Mouse (Mus musculus): ENCODE data around the gene Skor1. TPM values are rescaled to one million over a fixed set of nuclear protein-coding genes. Genes with fewer than 3 reads are reported as not detected.
A peak's percentile ranks its signal among the peaks of the same experiment; 100 is the strongest.

Skor1 gene
- polyA plus RNA-seq, 1 experiment from 2014 or later = not detected

DNA sequence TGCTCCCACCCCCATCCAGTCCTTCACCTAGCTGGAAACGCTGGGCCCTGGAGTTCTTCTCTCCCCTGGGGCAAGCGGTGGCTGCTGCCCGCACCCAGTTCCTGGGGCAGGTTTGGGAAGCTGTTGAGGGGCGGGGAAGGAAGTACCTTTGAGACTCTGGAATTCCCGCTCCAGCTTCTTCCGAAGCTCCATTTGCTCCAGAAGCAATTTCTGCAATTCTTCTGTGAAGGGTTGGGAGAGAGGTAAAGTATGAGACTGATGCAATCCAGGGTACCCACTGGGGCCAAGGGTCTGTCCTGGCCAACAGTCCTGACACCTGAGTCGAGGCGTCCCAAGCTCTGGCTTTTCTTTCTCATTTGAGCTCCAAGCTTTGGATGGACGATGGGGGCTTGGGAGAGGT, 8.6 kb downstream of the Skor1 start:
- H3K4me3 ChIP-seq (ENCODE audit: low read depth, low read length) = peak overlapping the region; percentile 3; the same call in 1 of the 2 replicates
- ATAC-seq (ENCODE audit: insufficient number of reproducible peaks, insufficient read depth, low FRiP score, low read depth) = no peak
- 2% methylated on average over 9 of the region's 9 CpGs for WGBS

DNA sequence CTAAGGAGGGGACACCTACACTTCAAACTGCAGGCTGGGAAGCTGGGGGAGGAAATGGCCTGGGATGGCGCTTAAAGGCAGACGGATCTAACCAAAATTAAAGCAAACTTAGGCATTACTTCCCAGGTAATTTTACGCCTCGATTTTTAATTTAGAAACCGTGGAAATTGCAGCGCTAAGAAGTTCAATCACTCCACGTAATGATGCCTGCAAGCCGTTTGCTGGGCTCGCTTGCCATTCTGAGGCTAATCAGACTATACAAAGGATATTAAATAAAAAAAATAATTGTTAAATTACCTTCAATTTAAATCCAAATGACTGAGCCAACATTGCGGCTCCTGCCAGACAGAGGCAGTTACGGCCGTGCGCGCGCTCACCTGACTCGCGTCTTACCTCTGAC, 9.1 kb downstream of the Skor1 start:
- Histone ChIP-seq H3K36me3 (ENCODE audit: control insufficient read depth, insufficient read depth, low read length) (no peaks in the 10 kb centered on the region), H3K4me3 (ENCODE audit: low read depth, low read length) (no peak overlapping the region), H3K27me3 (ENCODE audit: control insufficient read depth, insufficient read depth, low read length) (peaks cover 87% of the 10 kb centered on the region), H3K9me3 (ENCODE audit: control insufficient read depth, low read depth, low read length) (no peaks in the 10 kb centered on the region), H3K4me1 (ENCODE audit: control insufficient read depth, insufficient read depth, low read length) (0 out of 2 replicates have a peak, but pooled peaks cover 9% of the 10 kb centered on the region), H3K4me2 (replicated peaks; ENCODE audit: low read depth, low read length) (no peak overlapping the region), H3K27ac (ENCODE audit: low read length) (no peak overlapping the region), H3K9ac (replicated peaks; ENCODE audit: low read depth, low read length) (no peak overlapping the region)
- no peak for ATAC-seq (ENCODE audit: insufficient number of reproducible peaks, insufficient read depth, low FRiP score, low read depth)
- 3% methylated on average over 17 of the region's 17 CpGs for WGBS

More for the DNA sequence above, 8.6 kb downstream of the Skor1 start:
- Histone ChIP-seq H3K36me3 (ENCODE audit: control insufficient read depth, insufficient read depth, low read length) (no peaks in the 10 kb centered on the region), H3K9ac (replicated peaks; ENCODE audit: low read depth, low read length) (no peak overlapping the region), H3K27me3 (ENCODE audit: control insufficient read depth, insufficient read depth, low read length) (peaks cover 86% of the 10 kb centered on the region), H3K27ac (ENCODE audit: low read length) (no peak overlapping the region), H3K4me2 (replicated peaks; ENCODE audit: low read depth, low read length) (no peak overlapping the region), H3K9me3 (ENCODE audit: control insufficient read depth, low read depth, low read length) (no peaks in the 10 kb centered on the region), H3K4me1 (ENCODE audit: control insufficient read depth, insufficient read depth, low read length) (0 out of 2 replicates have a peak, but pooled peaks cover 9% of the 10 kb centered on the region)

DNA sequence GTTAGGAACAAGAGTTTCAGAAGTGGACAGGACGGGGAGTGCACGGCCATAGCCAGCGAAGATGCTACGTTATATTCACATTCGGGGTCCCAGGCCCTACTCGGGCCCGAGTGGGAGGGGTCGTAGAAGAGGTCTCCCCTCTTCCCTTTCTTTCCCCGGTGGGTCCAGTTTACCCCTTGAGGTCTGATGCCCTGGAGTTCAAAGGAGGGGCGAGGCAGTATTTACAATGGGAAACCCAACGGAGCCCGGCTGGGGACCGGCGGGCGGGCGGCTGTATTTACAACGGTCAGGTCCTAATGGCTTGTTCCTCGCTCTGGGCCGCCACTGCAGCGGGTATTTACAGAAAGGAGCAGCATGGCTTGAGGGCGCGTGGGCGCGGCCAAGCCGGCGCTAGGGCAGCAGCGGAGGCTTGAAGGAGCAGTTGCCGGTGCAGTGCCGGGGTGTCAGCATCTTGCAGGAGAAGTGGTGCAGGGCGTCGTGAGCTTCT, 10.2 kb downstream of the Skor1 start:
- peak overlapping the region; percentile 15; the same call in 1 of the 2 replicates for H3K4me2 ChIP-seq (replicated peaks; ENCODE audit: low read depth, low read length)
- WGBS = under 1% methylated on average over 31 of the region's 31 CpGs
- H3K27me3 ChIP-seq (ENCODE audit: control insufficient read depth, insufficient read depth, low read length) = peaks cover 80% of the 10 kb centered on the region
- 0 out of 2 replicates have a peak, but pooled peaks cover 9% of the 10 kb centered on the region for H3K4me1 ChIP-seq (ENCODE audit: control insufficient read depth, insufficient read depth, low read length)
- peak overlapping the region; percentile 11; the same call in 1 of the 2 replicates for H3K4me3 ChIP-seq (ENCODE audit: low read depth, low read length)
- ATAC-seq (ENCODE audit: insufficient number of reproducible peaks, insufficient read depth, low FRiP score, low read depth) = no peak
- no peak overlapping the region for H3K27ac ChIP-seq (ENCODE audit: low read length)
- H3K36me3 ChIP-seq (ENCODE audit: control insufficient read depth, insufficient read depth, low read length) = no peaks in the 10 kb centered on the region
- no peaks in the 10 kb centered on the region for H3K9me3 ChIP-seq (ENCODE audit: control insufficient read depth, low read depth, low read length)
- H3K9ac ChIP-seq (replicated peaks; ENCODE audit: low read depth, low read length) = no peak overlapping the region

DNA sequence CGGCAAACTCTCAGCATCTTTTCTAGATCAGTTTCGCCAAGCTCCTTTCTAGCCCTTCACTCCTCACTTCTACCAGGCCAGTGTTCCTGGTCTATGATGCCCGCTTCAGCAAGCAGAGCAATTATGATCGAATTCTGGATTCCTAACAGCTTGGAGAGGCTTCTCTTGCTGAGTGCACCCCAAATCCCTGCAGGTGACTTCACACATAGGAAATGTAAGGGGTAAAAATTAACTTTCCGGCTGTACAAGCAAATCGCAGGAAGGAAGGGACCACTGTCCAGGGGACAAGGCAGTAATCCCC, 11.2 kb downstream of the Skor1 start:
- Histone ChIP-seq H3K36me3 (ENCODE audit: control insufficient read depth, insufficient read depth, low read length) (no peaks in the 10 kb centered on the region), H3K4me3 (ENCODE audit: low read depth, low read length) (no peak overlapping the region)

DNA sequence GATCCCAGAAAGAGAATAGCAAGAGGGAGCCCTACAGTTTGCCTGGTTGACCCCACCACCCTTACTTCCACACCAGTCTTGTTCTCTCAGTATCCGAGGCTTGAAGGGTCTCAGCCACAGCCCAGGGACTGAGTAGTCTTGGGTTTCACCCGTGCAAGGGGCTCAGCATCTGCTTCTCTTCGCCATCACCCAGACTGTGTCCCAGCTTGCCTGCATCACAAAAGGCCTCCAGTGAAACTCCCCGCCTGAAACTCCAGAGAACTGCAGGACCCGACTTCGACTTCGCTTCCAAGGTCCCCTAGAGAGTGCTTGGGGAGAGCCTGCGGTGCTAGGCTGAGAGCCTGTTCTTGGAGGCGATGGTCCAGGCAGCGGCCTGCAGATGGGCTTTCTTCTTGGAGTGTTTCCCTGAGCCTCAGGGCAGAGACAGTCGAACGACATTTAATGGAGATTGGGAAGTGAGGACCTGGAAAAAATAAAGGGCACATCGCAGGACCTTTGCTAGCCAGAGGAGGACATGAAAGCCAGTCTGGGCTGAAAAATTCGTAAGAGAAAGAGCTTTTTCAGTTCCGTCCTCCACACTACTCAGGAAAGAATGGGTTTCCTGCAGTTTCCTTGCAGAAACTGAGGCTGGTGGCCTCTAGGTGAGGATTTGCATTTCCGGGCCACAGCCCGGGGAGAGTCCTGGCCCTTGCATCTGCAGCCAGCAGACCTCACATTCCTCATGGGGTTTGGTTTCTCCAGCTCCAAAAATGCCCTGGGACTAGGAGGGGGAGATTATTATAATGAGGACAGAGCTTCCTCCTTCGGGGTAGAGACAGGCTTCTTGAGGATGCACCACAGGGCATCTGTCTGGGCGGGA, 11.8 kb downstream of the Skor1 start:
- no peaks in the 10 kb centered on the region for H3K9me3 ChIP-seq (ENCODE audit: control insufficient read depth, low read depth, low read length)

More for the DNA sequence above, 11.2 kb downstream of the Skor1 start:
- Histone ChIP-seq H3K4me2 (replicated peaks; ENCODE audit: low read depth, low read length) (no peak overlapping the region), H3K27me3 (ENCODE audit: control insufficient read depth, insufficient read depth, low read length) (peaks cover 70% of the 10 kb centered on the region), H3K27ac (ENCODE audit: low read length) (no peak overlapping the region), H3K9ac (replicated peaks; ENCODE audit: low read depth, low read length) (no peak overlapping the region), H3K9me3 (ENCODE audit: control insufficient read depth, low read depth, low read length) (no peaks in the 10 kb centered on the region), H3K4me1 (ENCODE audit: control insufficient read depth, insufficient read depth, low read length) (0 out of 2 replicates have a peak, but pooled peaks cover 5% of the 10 kb centered on the region)
- 8% methylated on average over 6 of the region's 6 CpGs for WGBS
- ATAC-seq (ENCODE audit: insufficient number of reproducible peaks, insufficient read depth, low FRiP score, low read depth) = no peak

DNA sequence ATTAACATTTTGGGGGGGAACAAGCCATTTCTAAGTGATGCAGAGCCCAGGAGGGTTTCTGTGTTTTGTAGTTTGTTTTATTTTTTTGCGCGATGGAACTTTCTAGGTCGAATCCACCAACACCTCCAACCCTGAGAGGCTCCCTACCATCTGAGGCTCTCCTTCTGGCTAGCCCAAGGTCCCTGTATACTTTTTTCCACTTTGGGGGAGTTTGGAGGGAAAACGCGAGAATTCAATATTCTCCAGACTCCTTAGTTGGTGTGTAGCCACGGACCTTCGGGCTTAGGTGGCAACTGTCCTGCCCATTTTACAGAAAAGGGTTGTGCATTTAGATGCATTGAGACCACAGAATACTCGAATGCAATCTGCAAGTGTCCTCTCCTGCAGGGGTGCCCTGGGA, 12.5 kb downstream of the Skor1 start:
- H3K36me3 ChIP-seq (ENCODE audit: control insufficient read depth, insufficient read depth, low read length) = no peaks in the 10 kb centered on the region
- WGBS = 4% methylated on average over 8 of the region's 8 CpGs
- ATAC-seq (ENCODE audit: insufficient number of reproducible peaks, insufficient read depth, low FRiP score, low read depth) = no peak
- H3K4me3 ChIP-seq (ENCODE audit: low read depth, low read length) = no peak overlapping the region
- peaks cover 57% of the 10 kb centered on the region for H3K27me3 ChIP-seq (ENCODE audit: control insufficient read depth, insufficient read depth, low read length)
- H3K9ac ChIP-seq (replicated peaks; ENCODE audit: low read depth, low read length) = no peak overlapping the region
- H3K4me1 ChIP-seq (ENCODE audit: control insufficient read depth, insufficient read depth, low read length) = 0 out of 2 replicates have a peak, but pooled peaks cover 5% of the 10 kb centered on the region
- H3K27ac ChIP-seq (ENCODE audit: low read length) = no peak overlapping the region
- no peak overlapping the region for H3K4me2 ChIP-seq (replicated peaks; ENCODE audit: low read depth, low read length)
- H3K9me3 ChIP-seq (ENCODE audit: control insufficient read depth, low read depth, low read length) = no peaks in the 10 kb centered on the region

More for the DNA sequence above, 11.8 kb downstream of the Skor1 start:
- no peaks in the 10 kb centered on the region for H3K36me3 ChIP-seq (ENCODE audit: control insufficient read depth, insufficient read depth, low read length)
- H3K9ac ChIP-seq (replicated peaks; ENCODE audit: low read depth, low read length) = no peak overlapping the region
- H3K4me2 ChIP-seq (replicated peaks; ENCODE audit: low read depth, low read length) = no peak overlapping the region
- H3K27me3 ChIP-seq (ENCODE audit: control insufficient read depth, insufficient read depth, low read length) = peaks cover 65% of the 10 kb centered on the region
- H3K27ac ChIP-seq (ENCODE audit: low read length) = no peak overlapping the region
- no peak for ATAC-seq (ENCODE audit: insufficient number of reproducible peaks, insufficient read depth, low FRiP score, low read depth)
- no peak overlapping the region for H3K4me3 ChIP-seq (ENCODE audit: low read depth, low read length)
- H3K4me1 ChIP-seq (ENCODE audit: control insufficient read depth, insufficient read depth, low read length) = 0 out of 2 replicates have a peak, but pooled peaks cover 5% of the 10 kb centered on the region
- WGBS = 4% methylated on average over 19 of the region's 19 CpGs

DNA sequence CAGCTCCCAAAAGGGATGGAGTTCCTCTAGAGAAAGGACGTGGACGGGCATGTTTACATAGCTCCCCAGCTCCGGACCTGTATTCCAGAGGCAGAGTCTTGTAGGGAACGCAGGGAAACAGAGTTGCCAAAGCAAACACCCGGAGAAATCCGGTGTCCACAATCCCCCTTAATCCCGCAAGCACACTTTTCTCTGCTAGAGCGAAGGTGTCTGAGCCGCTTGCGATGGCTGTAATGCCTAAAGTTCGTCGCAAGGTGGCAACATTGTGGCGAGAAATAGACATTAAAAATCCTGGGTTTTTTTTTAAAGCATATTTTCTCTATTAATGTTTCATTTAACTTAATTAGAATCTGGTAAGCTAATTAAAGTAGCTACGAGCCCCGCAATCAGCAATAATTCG, 13.0 kb downstream of the Skor1 start:
- no peak overlapping the region for H3K27ac ChIP-seq (ENCODE audit: low read length)
- under 1% methylated on average over 16 of the region's 16 CpGs for WGBS
- peak overlapping the region; percentile 30 for H3K4me2 ChIP-seq (replicated peaks; ENCODE audit: low read depth, low read length)
- no peaks in the 10 kb centered on the region for H3K36me3 ChIP-seq (ENCODE audit: control insufficient read depth, insufficient read depth, low read length)
- 0 out of 2 replicates have a peak overlapping the region, but pooled peaks have one; percentile 15 for H3K4me3 ChIP-seq (ENCODE audit: low read depth, low read length)
- 0 out of 2 replicates have a peak, but pooled peaks cover 5% of the 10 kb centered on the region for H3K4me1 ChIP-seq (ENCODE audit: control insufficient read depth, insufficient read depth, low read length)
- ATAC-seq (ENCODE audit: insufficient number of reproducible peaks, insufficient read depth, low FRiP score, low read depth) = no peak
- no peak overlapping the region for H3K9ac ChIP-seq (replicated peaks; ENCODE audit: low read depth, low read length)
- H3K9me3 ChIP-seq (ENCODE audit: control insufficient read depth, low read depth, low read length) = no peaks in the 10 kb centered on the region
- peaks cover 53% of the 10 kb centered on the region for H3K27me3 ChIP-seq (ENCODE audit: control insufficient read depth, insufficient read depth, low read length)

DNA sequence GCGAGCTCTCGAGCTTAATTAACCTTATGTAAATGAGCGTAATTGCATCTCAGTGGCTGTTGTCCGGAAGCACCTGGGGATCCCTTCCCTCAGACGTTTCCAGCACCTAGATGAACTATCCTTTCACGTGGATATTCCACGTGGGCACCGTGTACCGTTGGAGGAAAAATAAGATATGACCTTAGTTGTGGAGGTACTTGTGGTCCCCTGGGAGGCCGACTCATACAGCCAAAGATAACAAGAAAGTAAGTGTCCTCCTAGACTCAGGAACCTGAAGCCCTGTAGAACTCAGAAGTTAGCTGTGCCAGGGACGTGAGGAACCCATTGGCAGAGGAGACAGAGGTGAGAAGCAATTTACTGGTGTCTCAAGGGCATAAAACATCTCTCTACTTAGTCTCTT, 13.4 kb downstream of the Skor1 start:
- H3K4me1 ChIP-seq (ENCODE audit: control insufficient read depth, insufficient read depth, low read length) = 0 out of 2 replicates have a peak, but pooled peaks cover 5% of the 10 kb centered on the region
- WGBS = 4% methylated on average over 11 of the region's 11 CpGs
- H3K36me3 ChIP-seq (ENCODE audit: control insufficient read depth, insufficient read depth, low read length) = no peaks in the 10 kb centered on the region

More for the DNA sequence above, 13.4 kb downstream of the Skor1 start:
- 0 out of 2 replicates have a peak overlapping the region, but pooled peaks have one; percentile 15 for H3K4me3 ChIP-seq (ENCODE audit: low read depth, low read length)
- peak overlapping the region; percentile 30 for H3K4me2 ChIP-seq (replicated peaks; ENCODE audit: low read depth, low read length)
- H3K27ac ChIP-seq (ENCODE audit: low read length) = no peak overlapping the region
- H3K27me3 ChIP-seq (ENCODE audit: control insufficient read depth, insufficient read depth, low read length) = peaks cover 51% of the 10 kb centered on the region
- H3K9me3 ChIP-seq (ENCODE audit: control insufficient read depth, low read depth, low read length) = no peaks in the 10 kb centered on the region
- no peak overlapping the region for H3K9ac ChIP-seq (replicated peaks; ENCODE audit: low read depth, low read length)
- no peak for ATAC-seq (ENCODE audit: insufficient number of reproducible peaks, insufficient read depth, low FRiP score, low read depth)
